Mouse (Mus musculus) neural tube, embryonic 11.5 days (tissue): ENCODE measurements at regions not wholly inside any gene's neighbourhood (a gene's known extent, or its start where the extent isn't known, plus 50 kb on each side); places are given as distances from the start of the nearest gene placed in this dataset.
A peak's percentile ranks its signal among the peaks of the same experiment; 100 is the strongest.

Experiments used
- ATAC-seq: fragments of 200-750 bp; cut with Nextera tagmentation; 2 replicates; pipeline ENCODE4 v1.8.0; 2017; ENCODE audit warnings: moderate number of reproducible peaks, mild to moderate bottlenecking, moderate TSS enrichment, moderate library complexity; ENCODE audit not compliant: insufficient read depth, low FRiP score, low TSS enrichment
- DNase-seq: peaks from one replicate; pipeline ENCODE4 v3.0.0-alpha.2; 2015; ENCODE audit warnings: low spot score
- H3K27ac ChIP-seq: fragments of 300-500 bp; sonication (generic); 2 replicates; pipeline ENCODE4 v1.5.1; 2014; ENCODE audit warnings: low read depth, mild to moderate bottlenecking, low read length
- H3K27me3 ChIP-seq: fragments of 300-500 bp; sonication (generic); 2 replicates; pipeline ENCODE4 v1.6.1; 2014; ENCODE audit warnings: mild to moderate bottlenecking, low read length, mixed read lengths; ENCODE audit not compliant: control insufficient read depth, insufficient read depth
- H3K36me3 ChIP-seq: fragments of 300-500 bp; sonication (generic); 2 replicates; pipeline ENCODE4 v1.6.1; 2014; ENCODE audit warnings: mild to moderate bottlenecking, low read length, moderate library complexity, mixed read lengths; ENCODE audit not compliant: control insufficient read depth, insufficient read depth
- H3K4me1 ChIP-seq: fragments of 300-500 bp; sonication (generic); 2 replicates; pipeline ENCODE4 v1.6.1; 2014; ENCODE audit warnings: low read length, mixed read lengths; ENCODE audit not compliant: control insufficient read depth, insufficient read depth
- H3K4me2 ChIP-seq: fragments of 300-500 bp; sonication (generic); 2 replicates; pipeline ENCODE4 v1.6.1; 2014; ENCODE audit warnings: low read depth, mild to moderate bottlenecking, moderate library complexity
- H3K4me3 ChIP-seq: fragments of 300-500 bp; sonication (generic); 2 replicates; pipeline ENCODE4 v1.5.1; 2014; ENCODE audit warnings: low read depth, low read length
- H3K9ac ChIP-seq: fragments of 300-500 bp; sonication (generic); 2 replicates; pipeline ENCODE4 v1.6.1; 2014; ENCODE audit warnings: mild to moderate bottlenecking, low read length
- H3K9me3 ChIP-seq: fragments of 300-500 bp; sonication (generic); 2 replicates; pipeline ENCODE4 v1.6.1; 2016; ENCODE audit warnings: low read length; ENCODE audit not compliant: control insufficient read depth
- WGBS: fragments of 180-500 bp; shearing (Covaris S2); extraction: QIAGEN DNeasy Blood & Tissue Kit; methylation state at CpG from one replicate; pipeline ENCODE4 v1.1.7; 2014; 5-methylcytosine and 5-hydroxymethylcytosine counted together

GRCm38 (mm10) chr5:133347516-133347915, 752.0 kb upstream of the Castor2 start:
- Histone ChIP-seq H3K4me2 (no peak overlapping the region), H3K4me1 (no peaks in the 10 kb centered on the region), H3K27ac (no peak overlapping the region), H3K9ac (no peak overlapping the region), H3K27me3 (no peaks in the 10 kb centered on the region), H3K4me3 (no peak overlapping the region), H3K36me3 (no peaks in the 10 kb centered on the region), H3K9me3 (no peaks in the 10 kb centered on the region)
- DNase-seq (no peak), ATAC-seq (no peak)
- 88% methylated on average over 3 of the region's 3 CpGs for WGBS

GRCm38 (mm10) chr5:133341973-133342372, 757.5 kb upstream of the Castor2 start:
- DNase-seq (no peak), ATAC-seq (peak; percentile 63; the same call in 1 of the 2 replicates)
- 28% methylated on average over 3 of the region's 3 CpGs for WGBS
- no peaks in the 10 kb centered on the region for H3K9me3 ChIP-seq
- H3K27ac ChIP-seq: no peak overlapping the region
- H3K9ac ChIP-seq: no peak overlapping the region
- H3K27me3 ChIP-seq: no peaks in the 10 kb centered on the region
- no peak overlapping the region for H3K4me3 ChIP-seq
- H3K4me1 ChIP-seq: no peaks in the 10 kb centered on the region
- H3K4me2 ChIP-seq: no peak overlapping the region
- H3K36me3 ChIP-seq: no peaks in the 10 kb centered on the region

GRCm38 (mm10) chr5:133320626-133321025, 777.5 kb upstream of the Auts2 start:
- no peaks in the 10 kb centered on the region for H3K4me1 ChIP-seq
- H3K4me3 ChIP-seq: no peak overlapping the region
- DNase-seq (no peak), ATAC-seq (no peak)
- no peaks in the 10 kb centered on the region for H3K9me3 ChIP-seq
- H3K27ac ChIP-seq: no peak overlapping the region
- H3K36me3 ChIP-seq: no peaks in the 10 kb centered on the region
- 72% methylated on average over 2 of the region's 2 CpGs for WGBS
- no peaks in the 10 kb centered on the region for H3K27me3 ChIP-seq
- H3K4me2 ChIP-seq: no peak overlapping the region
- H3K9ac ChIP-seq: no peak overlapping the region

- Histone ChIP-seq H3K27ac (no peak overlapping the region), H3K27me3 (no peaks in the 10 kb centered on the region), H3K4me2 (no peak overlapping the region), H3K4me1 (no peaks in the 10 kb centered on the region), H3K9ac (no peak overlapping the region), H3K4me3 (no peak overlapping the region), H3K36me3 (no peaks in the 10 kb centered on the region), H3K9me3 (no peaks in the 10 kb centered on the region)
- DNase-seq: no peak
- no peak for ATAC-seq
- 94% methylated on average over 1 of the region's 1 CpGs for WGBS
Measured at GRCm38 (mm10) chr5:133320206-133320605, 777.1 kb upstream of the Auts2 start.

GRCm38 (mm10) chr5:133314031-133314430, 770.9 kb upstream of the Auts2 start:
- H3K36me3 ChIP-seq: no peaks in the 10 kb centered on the region
- H3K9me3 ChIP-seq: no peaks in the 10 kb centered on the region
- no peak for DNase-seq
- no peak overlapping the region for H3K27ac ChIP-seq
- no peaks in the 10 kb centered on the region; the same call in 1 of the 2 replicates for H3K4me1 ChIP-seq
- no peaks in the 10 kb centered on the region for H3K27me3 ChIP-seq
- H3K4me3 ChIP-seq: no peak overlapping the region
- H3K9ac ChIP-seq: no peak overlapping the region
- no peak for ATAC-seq
- WGBS: 50% methylated on average over 7 of the region's 7 CpGs
- no peak overlapping the region for H3K4me2 ChIP-seq

- Histone ChIP-seq H3K4me2 (no peak overlapping the region), H3K4me1 (no peaks in the 10 kb centered on the region; the same call in 1 of the 2 replicates), H3K9me3 (no peaks in the 10 kb centered on the region), H3K27me3 (no peaks in the 10 kb centered on the region), H3K27ac (no peak overlapping the region), H3K9ac (no peak overlapping the region), H3K36me3 (no peaks in the 10 kb centered on the region), H3K4me3 (no peak overlapping the region)
- ATAC-seq (0 out of 2 replicates have a peak, but pooled peaks have one; percentile 35), DNase-seq (peak; percentile 58)
- WGBS: 41% methylated on average over 6 of the region's 6 CpGs
Measured at GRCm38 (mm10) chr5:133310979-133311890, 768.1 kb upstream of the Auts2 start.

- no peaks in the 10 kb centered on the region for H3K36me3 ChIP-seq
- no peak overlapping the region for H3K9ac ChIP-seq
- WGBS: 86% methylated on average over 7 of the region's 7 CpGs
- no peak for ATAC-seq
- no peaks in the 10 kb centered on the region for H3K4me1 ChIP-seq
- H3K4me2 ChIP-seq: no peak overlapping the region
- no peaks in the 10 kb centered on the region for H3K9me3 ChIP-seq
- no peak for DNase-seq
- no peak overlapping the region for H3K27ac ChIP-seq
- no peaks in the 10 kb centered on the region for H3K27me3 ChIP-seq
- H3K4me3 ChIP-seq: no peak overlapping the region
Measured at GRCm38 (mm10) chr5:133267887-133268286, 724.7 kb upstream of the Auts2 start.

GRCm38 (mm10) chr5:133267356-133267755, 724.2 kb upstream of the Auts2 start:
- Histone ChIP-seq H3K36me3 (no peaks in the 10 kb centered on the region), H3K9ac (no peak overlapping the region), H3K9me3 (no peaks in the 10 kb centered on the region), H3K27ac (no peak overlapping the region), H3K4me1 (no peaks in the 10 kb centered on the region), H3K4me3 (no peak overlapping the region), H3K27me3 (no peaks in the 10 kb centered on the region), H3K4me2 (no peak overlapping the region)
- no peak for ATAC-seq
- 79% methylated on average over 2 of the region's 2 CpGs for WGBS
- no peak for DNase-seq

GRCm38 (mm10) chr5:133264976-133265375, 721.8 kb upstream of the Auts2 start:
- H3K4me2 ChIP-seq: no peak overlapping the region
- H3K4me1 ChIP-seq: no peaks in the 10 kb centered on the region
- H3K36me3 ChIP-seq: no peaks in the 10 kb centered on the region
- H3K27me3 ChIP-seq: no peaks in the 10 kb centered on the region
- ATAC-seq (no peak), DNase-seq (no peak)
- H3K9ac ChIP-seq: no peak overlapping the region
- no peaks in the 10 kb centered on the region for H3K9me3 ChIP-seq
- no peak overlapping the region for H3K27ac ChIP-seq
- no peak overlapping the region for H3K4me3 ChIP-seq
- WGBS: 83% methylated on average over 7 of the region's 7 CpGs
